Mouse (Mus musculus): Measurements from ENCODE around the gene Gm4559. TPM values are rescaled to one million over a fixed set of nuclear protein-coding genes. Genes with fewer than 3 reads are reported as not detected.

Gene Gm4559
- not detected in 2 replicates for polyA plus RNA-seq (2012; rRNA removed; ENCODE audit: low replicate concordance)

GRCm38 (mm10) chr7:142274263-142274662 lies at the start of gene Gm4559:
Gene Gm4559 (minus strand): TSS chr7:142274363.

GRCm38 (mm10) chr7:142303249-142303648 lies 29.1 kb upstream of the Gm4559 start, which contains the start of gene Krtap5-4:
Gene Krtap5-4 (plus strand): TSS chr7:142303549.

GRCm38 (mm10) chr7:142297018-142297417 lies 22.9 kb upstream of the Gm4559 start, which contains the start of gene Krtap5-1:
Gene Krtap5-1 (minus strand): TSS chr7:142297118.

DNA sequence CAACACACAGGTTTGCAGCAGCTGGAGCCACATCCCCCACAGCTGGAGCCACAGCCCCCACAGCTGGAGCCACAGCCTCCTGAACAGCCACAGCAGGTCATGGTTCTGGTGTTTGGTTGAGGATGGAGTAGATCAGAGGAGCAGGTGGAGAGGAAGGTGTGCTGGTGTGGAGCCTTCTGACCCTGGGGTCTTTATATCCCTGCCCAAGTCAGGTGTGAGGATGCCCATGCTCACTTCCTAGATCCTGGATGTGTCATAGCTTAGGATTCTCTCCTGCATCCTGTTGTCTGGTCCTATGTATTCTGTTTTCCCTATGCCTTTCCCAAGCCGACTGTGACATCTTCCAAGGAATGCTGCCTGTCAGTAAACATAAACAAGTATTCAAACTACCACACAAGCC lies 15.9 kb downstream of the Gm4559 start, which contains the start of gene Gm2431:
TSS of gene Gm2431 (minus strand) at position 101 of the 400 bp plus-strand sequence.

GRCm38 (mm10) chr7:142240978-142241377 lies 33.2 kb downstream of the Gm4559 start, which contains the start of gene Gm40460:
Gene Gm40460 (minus strand): TSS chr7:142241078.

GRCm38 (mm10) chr7:142229871-142230270 lies 44.3 kb downstream of the Gm4559 start, which contains the start of gene Krtap5-5:
Gene Krtap5-5 (minus strand): TSS chr7:142229971.

Other genes with a start within 250 kb of the Gm4559 start
- gene Mob2, start 213.3 kb downstream of the Gm4559 start, polyA plus RNA-seq (2012; rRNA removed; ENCODE audit: low replicate concordance), result 34.6 and 50.5 TPM in 2 replicates
- gene Dusp8, start 178.5 kb downstream of the Gm4559 start, polyA plus RNA-seq (2012; rRNA removed; ENCODE audit: low replicate concordance), result 5.9 and 13.7 TPM in 2 replicates
- gene Gm45618, start 153.6 kb downstream of the Gm4559 start, polyA plus RNA-seq (2012; rRNA removed; ENCODE audit: low replicate concordance), result not detected in 2 replicates
- gene Gm39115, start 138.3 kb downstream of the Gm4559 start, polyA plus RNA-seq (2012; rRNA removed; ENCODE audit: low replicate concordance), result not detected in 2 replicates
- not detected in 2 replicates for gene Gm45337, start 129.8 kb downstream of the Gm4559 start, polyA plus RNA-seq (2012; rRNA removed; ENCODE audit: low replicate concordance)
- not detected in 2 replicates for gene Gm29735, start 117.2 kb downstream of the Gm4559 start, polyA plus RNA-seq (2012; rRNA removed; ENCODE audit: low replicate concordance)
- gene Gm4553, start 108.6 kb downstream of the Gm4559 start, polyA plus RNA-seq (2012; rRNA removed; ENCODE audit: low replicate concordance), result not detected in 2 replicates
- gene Krtap5-2, start 98.4 kb downstream of the Gm4559 start, polyA plus RNA-seq (2012; rRNA removed; ENCODE audit: low replicate concordance), result not detected in 2 replicates
- gene Gm10153, start 84.0 kb downstream of the Gm4559 start, polyA plus RNA-seq (2012; rRNA removed; ENCODE audit: low replicate concordance), result not detected in 2 replicates
- not detected in 2 replicates for gene Krtap5-3, start 73.0 kb downstream of the Gm4559 start, polyA plus RNA-seq (2012; rRNA removed; ENCODE audit: low replicate concordance)
- not detected in 2 replicates for gene Gm7579, start 62.5 kb downstream of the Gm4559 start, polyA plus RNA-seq (2012; rRNA removed; ENCODE audit: low replicate concordance)
- not detected in 2 replicates for gene Krtap5-5, start 44.4 kb downstream of the Gm4559 start, polyA plus RNA-seq (2012; rRNA removed; ENCODE audit: low replicate concordance)
- gene Gm40460, start 33.3 kb downstream of the Gm4559 start, polyA plus RNA-seq (2012; rRNA removed; ENCODE audit: low replicate concordance), result not detected in 2 replicates
- not detected in 2 replicates for gene Gm2431, start 16.0 kb downstream of the Gm4559 start, polyA plus RNA-seq (2012; rRNA removed; ENCODE audit: low replicate concordance)
- gene Krtap5-1, start 22.8 kb upstream of the Gm4559 start, polyA plus RNA-seq (2012; rRNA removed; ENCODE audit: low replicate concordance), result not detected in 2 replicates
- gene Krtap5-4, start 29.2 kb upstream of the Gm4559 start, polyA plus RNA-seq (2012; rRNA removed; ENCODE audit: low replicate concordance), result not detected in 2 replicates
- 13.7 and 26.3 TPM in 2 replicates for gene Ifitm10, start 99.4 kb upstream of the Gm4559 start, polyA plus RNA-seq (2012; rRNA removed; ENCODE audit: low replicate concordance)
- gene Gm49369, start 108.3 kb upstream of the Gm4559 start, polyA plus RNA-seq (2012; rRNA removed; ENCODE audit: low replicate concordance), result 0.76 TPM in 1 of 2 replicates, not detected in the other
- gene Ctsd, start 113.7 kb upstream of the Gm4559 start, polyA plus RNA-seq (2012; rRNA removed; ENCODE audit: low replicate concordance), result 1,489 and 1,921 TPM in 2 replicates
- gene Syt8, start 160.5 kb upstream of the Gm4559 start, polyA plus RNA-seq (2012; rRNA removed; ENCODE audit: low replicate concordance), result 2.3 and 4.5 TPM in 2 replicates
- 1.6 and 1,647 TPM in 2 replicates for gene Tnni2, start 167.4 kb upstream of the Gm4559 start, polyA plus RNA-seq (2012; rRNA removed; ENCODE audit: low replicate concordance)
- gene Lsp1, start 186.4 kb upstream of the Gm4559 start, polyA plus RNA-seq (2012; rRNA removed; ENCODE audit: low replicate concordance), result 322 and 346 TPM in 2 replicates
- 1.1 and 647 TPM in 2 replicates for gene Tnnt3, start 224.5 kb upstream of the Gm4559 start, polyA plus RNA-seq (2012; rRNA removed; ENCODE audit: low replicate concordance)